Mouse (Mus musculus) G1E (cell line): Measurements from ENCODE around the gene Col2a1.

ENCODE experiments used
- CTCF ChIP-seq: IDR thresholded peaks from 2 replicates; pipeline ENCODE4 v1.5.1; 2012; ENCODE audit warnings: low read depth, low read length, inconsistent platforms, mixed read lengths
- GATA1 ChIP-seq: IDR thresholded peaks from 2 replicates; pipeline ENCODE4 v1.6.1; 2012; ENCODE audit warnings: borderline replicate concordance, low read length, inconsistent platforms, mixed read lengths
- GATA2 ChIP-seq: IDR thresholded peaks from 2 replicates; pipeline ENCODE4 v1.6.1; 2012; ENCODE audit warnings: low read depth, low read length, inconsistent platforms, borderline replicate concordance
- TAL1 ChIP-seq: conservative IDR thresholded peaks from 2 replicates; pipeline ENCODE4 v1.6.1; 2012; ENCODE audit warnings: low read depth, low read length, inconsistent platforms, mixed read lengths

DNA sequence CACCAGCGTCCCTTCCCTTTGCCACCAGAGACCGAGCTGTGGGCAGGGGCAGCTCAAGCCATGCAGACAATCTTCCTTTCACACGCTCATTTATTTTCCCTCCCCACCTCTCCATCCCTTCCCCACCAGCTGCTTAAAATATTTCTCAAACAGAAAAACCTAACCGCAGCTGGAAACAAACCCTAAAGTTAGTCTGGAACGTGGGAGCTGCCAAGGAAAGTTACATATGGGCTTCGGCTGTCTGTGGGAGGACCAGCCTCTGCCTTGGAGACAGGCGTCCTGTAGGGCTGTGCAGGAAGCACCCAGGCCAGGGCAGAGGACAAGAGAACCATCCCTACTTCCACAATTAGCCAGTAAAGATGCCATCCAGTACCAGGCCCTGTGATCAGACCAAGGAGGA lies 54.3 kb downstream of the Col2a1 start:
- TF ChIP-seq CTCF (no peak), GATA1 (no peak), TAL1 (no peak), GATA2 (no peak)
